Mouse (Mus musculus) cerebellum, adult 11-12 months (tissue): ENCODE results near the gene Gm6526.
"Not testable (repeated sequence)": the region's sequence is repeated elsewhere in the genome, so short reads cannot be mapped to it uniquely, and the experiment has no call there.

Experiments used
- DNase-seq: peaks from one replicate; pipeline ENCODE4 v3.0.0; 2022

Gm6526 gene

GRCm38 (mm10) chr14:43747566-43747965, at the start of gene Gm6526:
Gm6526 (plus strand) TSS chr14:43747866.
- DNase-seq, result not testable (repeated sequence)

DNA sequence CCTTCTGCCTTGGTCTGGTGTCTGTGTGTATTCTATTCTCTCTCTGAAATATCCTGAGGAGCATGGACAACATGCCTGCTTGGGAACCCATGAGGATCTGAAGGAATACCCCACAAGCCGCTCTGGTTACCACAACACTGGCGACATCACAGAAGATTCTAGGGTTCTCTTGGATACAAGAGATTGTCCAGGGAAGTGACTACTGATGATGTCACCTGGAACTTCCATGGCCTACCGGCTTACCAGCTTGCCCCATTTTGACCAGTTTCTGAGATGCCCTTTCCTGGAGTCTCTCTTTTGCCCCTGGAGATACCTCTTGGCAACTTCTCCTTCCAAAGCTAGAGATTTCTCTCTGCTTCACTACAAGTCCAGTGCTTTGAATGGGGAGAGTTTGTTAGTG, 20.3 kb upstream of the Gm6526 start, which contains the start of gene Gm16506:
Gene Gm16506 (minus strand): TSS at position 101 of the 400 bp plus-strand sequence.
- DNase-seq, result not testable (repeated sequence)

GRCm38 (mm10) chr14:43784645-43785044, 37.0 kb downstream of the Gm6526 start, which contains the start of gene Gm8180:
Gm8180 (minus strand) TSS chr14:43784745.
- not testable (repeated sequence) for DNase-seq

GRCm38 (mm10) chr14:43793811-43794210, 46.1 kb downstream of the Gm6526 start:
- DNase-seq, result not testable (repeated sequence)

- DNase-seq, result no peak
These were observed 48.6 kb downstream of the Gm6526 start for GRCm38 (mm10) chr14:43796069-43796904.

DNA sequence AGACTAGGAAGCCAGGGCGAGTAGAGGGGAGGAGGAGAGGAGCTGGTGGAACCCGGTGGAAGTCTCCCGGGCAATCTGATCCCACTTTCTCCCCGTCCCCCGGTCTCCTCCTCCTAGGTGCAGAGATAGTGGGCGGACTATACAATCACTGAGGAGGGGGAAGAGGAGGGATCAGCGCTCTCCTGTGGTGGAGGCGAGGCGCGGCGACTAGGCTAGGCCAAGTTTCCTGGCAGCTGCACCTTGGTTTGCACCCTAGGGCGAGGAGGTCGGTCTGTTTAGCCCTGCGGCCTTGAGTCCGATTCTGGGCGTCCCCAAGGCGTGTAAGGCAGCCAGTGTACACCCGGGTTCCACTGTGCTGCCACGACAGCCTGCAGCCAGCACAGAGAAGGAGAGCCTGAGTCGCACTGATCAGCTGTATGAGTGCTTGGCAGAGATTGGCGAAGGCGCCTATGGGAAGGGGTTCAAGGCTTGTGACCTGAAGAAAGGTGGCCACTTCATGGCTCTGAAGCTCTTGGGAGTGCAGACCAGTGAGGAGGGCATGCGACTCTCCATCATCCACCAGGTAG, 49.3 kb downstream of the Gm6526 start:
- DNase-seq, result not testable (repeated sequence)

DNA sequence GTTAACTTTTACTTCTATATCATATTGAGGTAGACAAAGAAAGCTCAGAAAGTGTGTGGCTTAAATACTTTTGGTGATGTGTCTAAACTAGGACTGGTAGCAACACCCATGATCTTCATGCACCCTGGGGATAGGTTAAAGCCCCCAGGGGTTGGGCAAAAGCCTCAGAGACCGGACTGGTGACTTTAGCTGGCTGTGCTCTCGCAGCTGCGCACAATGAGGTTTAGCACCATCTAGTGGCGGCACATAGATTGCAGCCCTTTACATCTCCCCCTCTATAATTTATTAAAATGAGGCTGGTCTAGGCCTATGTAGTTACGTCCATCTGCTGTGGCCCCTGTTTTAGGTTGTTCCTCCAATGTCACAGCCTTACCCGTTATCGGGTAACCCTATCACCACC, 56.8 kb downstream of the Gm6526 start:
- not testable (repeated sequence) for DNase-seq
